Mouse (Mus musculus) central nervous system, embryonic 14 days (tissue): ENCODE measurements around the gene Havcr1. TPM values are rescaled to one million over a fixed set of nuclear protein-coding genes. Genes with fewer than 3 reads are reported as not detected.

ENCODE experiments used
- polyA plus RNA-seq: library from polyadenylated mRNA; depleted of rRNA; stranded (reverse); fragments of >200 nt; gene quantifications from 2 replicates; pipeline ENCODE4 v1.2.3, GENCODE M21; 2012; rRNA removed

Havcr1 gene
- 0.10 TPM in 1 of 2 replicates, not detected in the other for polyA plus RNA-seq

DNA sequence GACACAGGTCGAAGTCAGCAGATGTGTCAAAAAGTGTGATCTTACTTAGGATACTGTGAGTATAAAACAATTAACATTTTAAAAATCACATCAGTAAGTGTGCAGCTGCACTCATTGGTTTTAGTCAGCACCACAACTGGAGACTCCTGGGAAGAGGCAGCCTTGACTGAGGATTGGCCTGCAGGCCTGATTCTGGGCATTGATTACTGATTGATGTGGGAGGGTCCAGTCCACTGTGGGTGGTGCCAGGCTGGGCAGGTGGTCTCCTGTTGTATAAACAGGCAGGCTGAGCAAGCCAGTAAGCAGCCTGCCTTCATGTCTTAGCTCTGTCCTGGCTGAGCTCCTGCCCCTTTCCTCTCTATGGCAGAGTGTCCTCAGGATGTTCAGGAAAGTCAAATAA lies at the start of gene Havcr1:
Havcr1 (plus strand) TSS at position 5 of the 400 bp plus-strand sequence.

DNA sequence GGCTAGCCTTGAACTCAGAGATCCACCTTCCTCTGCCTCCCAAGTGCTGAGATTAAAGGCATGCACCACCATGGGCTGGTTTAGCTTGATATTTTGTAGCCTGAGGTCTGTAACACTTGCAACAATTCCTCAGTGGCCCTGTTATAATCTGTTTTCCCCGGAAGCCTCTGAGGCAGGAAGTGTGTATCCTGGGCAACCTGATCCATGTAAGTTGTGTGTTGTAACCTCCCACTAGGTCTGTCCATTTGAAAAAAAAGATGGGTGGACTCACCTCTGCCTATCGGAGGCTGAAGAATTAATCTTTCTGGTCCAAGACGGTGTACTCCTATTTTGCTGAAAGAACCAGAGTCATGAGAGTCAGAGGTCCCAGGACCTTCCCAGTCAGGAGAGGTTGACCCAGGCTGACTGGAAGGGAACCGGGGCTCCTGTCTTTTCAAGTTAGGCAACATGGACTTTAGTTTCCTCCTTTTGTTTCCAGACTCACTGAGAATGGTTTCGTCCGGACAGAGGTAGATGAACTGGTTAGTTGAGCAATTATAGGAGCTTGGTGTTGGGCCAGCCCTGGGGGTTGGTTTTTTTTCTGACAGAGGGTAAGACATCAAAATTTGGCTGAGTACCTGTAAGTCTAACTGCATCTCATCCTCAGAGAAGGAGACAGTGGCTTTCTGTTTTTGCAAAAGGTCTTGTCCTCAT lies 28.1 kb upstream of the Havcr1 start, which contains the start of gene Timd2:
Timd2 (minus strand) TSS at position 398 of the 693 bp plus-strand sequence.

DNA sequence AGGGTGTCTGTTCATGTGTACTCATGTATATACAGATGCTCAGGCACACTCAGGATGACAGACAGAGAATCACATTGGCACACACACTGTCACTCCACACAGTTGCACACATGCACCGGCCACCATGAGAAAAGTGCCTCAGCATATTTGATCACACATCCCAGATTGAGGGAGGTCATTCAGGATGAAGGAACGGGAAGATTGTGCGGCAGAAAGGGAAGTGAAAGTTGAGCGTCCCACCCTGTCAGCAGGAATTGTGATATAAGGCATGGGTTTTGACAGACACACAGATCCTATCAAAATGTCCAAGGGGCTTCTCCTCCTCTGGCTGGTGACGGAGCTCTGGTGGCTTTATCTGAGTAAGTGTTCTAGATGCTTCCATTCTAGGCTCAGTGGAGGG lies 75.6 kb downstream of the Havcr1 start, which contains the start of gene Timd4:
Timd4 (plus strand) TSS at position 290 of the 400 bp plus-strand sequence.

Other genes with a start within 250 kb of the Havcr1 start
- gene Gm12169, start 210.9 kb upstream of the Havcr1 start, polyA plus RNA-seq = not detected in 2 replicates
- not detected in 2 replicates for gene BC053393, start 163.5 kb upstream of the Havcr1 start, polyA plus RNA-seq
- gene Dppa1, start 105.8 kb upstream of the Havcr1 start, polyA plus RNA-seq = not detected in 2 replicates
- 0.02 TPM in 1 of 2 replicates, not detected in the other for gene Timd2, start 28.0 kb upstream of the Havcr1 start, polyA plus RNA-seq
- gene Timd4, start 75.7 kb downstream of the Havcr1 start, polyA plus RNA-seq = 0.06 and 0.15 TPM in 2 replicates